Mouse (Mus musculus): ENCODE measurements around the gene Creb5.

DNA sequence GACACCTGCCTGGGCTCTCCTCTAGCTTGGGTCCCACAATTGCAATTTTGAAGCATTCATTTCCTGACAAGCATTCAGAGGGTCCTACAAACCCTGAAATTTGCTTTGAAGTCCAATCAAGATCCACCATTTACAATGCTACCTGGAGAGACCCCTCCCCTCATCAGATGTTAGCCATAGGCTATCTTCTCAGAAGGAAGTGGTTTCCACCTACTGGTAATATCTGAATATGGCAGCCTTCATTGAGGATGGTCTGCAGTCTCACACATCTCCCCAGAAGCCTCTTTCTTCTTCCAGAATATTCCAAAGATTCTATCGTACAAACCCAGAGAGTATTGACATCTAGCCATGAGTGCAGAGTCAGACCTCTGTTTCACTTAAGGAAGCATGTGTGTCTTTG lies 362.7 kb downstream of the Creb5 start:
- no peak for TF ChIP-seq ZNF384 (IDR thresholded peaks at IDR 0.05; ENCODE audit: low read depth, low read length)
- no peak for TF ChIP-seq ZC3H11A (IDR thresholded peaks at IDR 0.05; ENCODE audit: borderline replicate concordance, low read depth, low read length)
- no peak for TF ChIP-seq CHD2 (IDR thresholded peaks at IDR 0.05; ENCODE audit: low read depth, low read length)
- TF ChIP-seq MAFK (IDR thresholded peaks at IDR 0.05; ENCODE audit: insufficient read depth, low read depth, low read length): no peak
